Mouse (Mus musculus) liver, embryonic 14.5 days (tissue): ENCODE results near the gene Prrg2.

Experiments
- CTCF ChIP-seq: IDR thresholded peaks from 2 replicates; pipeline ENCODE4 v1.5.1; 2016; ENCODE audit warnings: antibody characterized with exemption, low read depth, control low read depth
- EP300 ChIP-seq: IDR thresholded peaks from 2 replicates; pipeline ENCODE4 v1.6.1; 2016; ENCODE audit warnings: antibody characterized with exemption, low read depth

GRCm38 (mm10) chr7:45047491-45047890, 15.0 kb downstream of the Prrg2 start:
- TF ChIP-seq CTCF (no peak), EP300 (no peak)
